Mouse (Mus musculus): ENCODE data around the gene Slc1a2. TPM values are rescaled to one million over a fixed set of nuclear protein-coding genes. Genes with fewer than 3 reads are reported as not detected.

The Slc1a2 gene
- polyA plus RNA-seq, 1 experiment: 1.6 TPM

GRCm38 (mm10) chr2:102677400-102677799 lies 18.9 kb downstream of the Slc1a2 start:
- no peaks in the 10 kb centered on the region for H3K4me1 ChIP-seq (ENCODE audit: control insufficient read depth, insufficient read depth, low read length)
- WGBS: 65% methylated on average over 6 of the region's 6 CpGs
- no peak overlapping the region for H3K4me3 ChIP-seq (ENCODE audit: insufficient read depth, low read depth, low read length)
- H3K27ac ChIP-seq (ENCODE audit: insufficient read depth, low read depth, low read length): no peak overlapping the region
- no peaks in the 10 kb centered on the region for H3K27me3 ChIP-seq (replicated peaks; ENCODE audit: control insufficient read depth, insufficient read depth, low read length)
- TF ChIP-seq CTCF (conservative IDR thresholded peaks at IDR 0.05; ENCODE audit: insufficient read depth, insufficient read length, low read depth, low read length): no peak
- DNase-seq: no peak
- H3K36me3 ChIP-seq (ENCODE audit: control insufficient read depth, insufficient read depth, low read length): no peaks in the 10 kb centered on the region

DNA sequence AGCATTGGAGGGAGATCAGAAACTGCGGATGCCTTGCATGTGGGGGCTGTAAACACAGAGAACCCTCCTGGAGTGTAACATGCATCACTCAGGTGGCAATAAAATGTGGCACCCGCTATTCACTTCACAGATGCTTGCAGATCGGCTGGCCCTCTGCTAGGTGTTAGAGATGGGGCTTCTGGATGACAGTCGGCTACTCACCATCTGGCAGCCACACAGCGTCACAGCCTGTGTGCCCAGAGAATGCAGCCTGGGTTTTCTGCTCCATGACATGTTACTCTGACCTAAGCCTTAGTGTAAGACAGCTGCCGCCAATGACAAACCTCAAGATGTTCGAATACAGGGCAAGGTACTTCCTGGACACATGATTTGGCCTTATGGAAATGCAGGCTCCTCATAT lies 22.9 kb downstream of the Slc1a2 start:
- 53% methylated on average over 7 of the region's 7 CpGs for WGBS
- TF ChIP-seq POLR2A (IDR thresholded peaks at IDR 0.05; ENCODE audit: low read depth, low read length): no peak
- TF ChIP-seq CTCF (conservative IDR thresholded peaks at IDR 0.05; ENCODE audit: insufficient read depth, insufficient read length, low read depth, low read length): no peak
- DNase-seq: no peak
- H3K36me3 ChIP-seq (ENCODE audit: control insufficient read depth, insufficient read depth, low read length): no peaks in the 10 kb centered on the region
- H3K27me3 ChIP-seq (replicated peaks; ENCODE audit: control insufficient read depth, insufficient read depth, low read length): no peaks in the 10 kb centered on the region
- H3K27ac ChIP-seq (ENCODE audit: insufficient read depth, low read depth, low read length): no peak overlapping the region
- no peaks in the 10 kb centered on the region for H3K4me1 ChIP-seq (ENCODE audit: control insufficient read depth, insufficient read depth, low read length)
- no peak overlapping the region for H3K4me3 ChIP-seq (ENCODE audit: insufficient read depth, low read depth, low read length)

DNA sequence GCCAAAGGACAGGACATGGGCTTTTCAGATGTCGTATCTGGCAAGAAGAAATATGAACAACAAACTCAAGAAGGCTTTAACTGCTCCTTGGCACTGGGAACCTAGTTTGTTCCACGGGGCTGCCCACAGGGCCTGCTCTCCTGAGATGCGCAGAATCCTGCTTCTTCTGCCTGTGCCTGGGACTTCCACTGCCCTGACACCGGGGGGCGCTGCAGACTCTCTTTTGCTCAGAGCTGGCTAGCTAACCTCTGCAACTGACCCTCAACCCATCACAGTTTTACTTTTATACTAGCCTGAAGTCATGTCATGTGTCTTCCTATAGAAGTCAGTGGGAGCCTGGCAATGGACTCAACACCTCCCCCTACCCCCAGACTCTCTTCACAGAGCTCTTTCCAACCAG lies 23.7 kb downstream of the Slc1a2 start:
- Histone ChIP-seq H3K4me3 (ENCODE audit: insufficient read depth, low read depth, low read length) (no peak overlapping the region), H3K4me1 (ENCODE audit: control insufficient read depth, insufficient read depth, low read length) (no peaks in the 10 kb centered on the region), H3K27me3 (replicated peaks; ENCODE audit: control insufficient read depth, insufficient read depth, low read length) (no peaks in the 10 kb centered on the region), H3K27ac (ENCODE audit: insufficient read depth, low read depth, low read length) (no peak overlapping the region), H3K36me3 (ENCODE audit: control insufficient read depth, insufficient read depth, low read length) (no peaks in the 10 kb centered on the region)
- 50% methylated on average over 5 of the region's 5 CpGs for WGBS
- TF ChIP-seq POLR2A (IDR thresholded peaks at IDR 0.05; ENCODE audit: low read depth, low read length) (no peak), CTCF (conservative IDR thresholded peaks at IDR 0.05; ENCODE audit: insufficient read depth, insufficient read length, low read depth, low read length) (peak; percentile 64)
- peak; percentile 28 for DNase-seq

DNA sequence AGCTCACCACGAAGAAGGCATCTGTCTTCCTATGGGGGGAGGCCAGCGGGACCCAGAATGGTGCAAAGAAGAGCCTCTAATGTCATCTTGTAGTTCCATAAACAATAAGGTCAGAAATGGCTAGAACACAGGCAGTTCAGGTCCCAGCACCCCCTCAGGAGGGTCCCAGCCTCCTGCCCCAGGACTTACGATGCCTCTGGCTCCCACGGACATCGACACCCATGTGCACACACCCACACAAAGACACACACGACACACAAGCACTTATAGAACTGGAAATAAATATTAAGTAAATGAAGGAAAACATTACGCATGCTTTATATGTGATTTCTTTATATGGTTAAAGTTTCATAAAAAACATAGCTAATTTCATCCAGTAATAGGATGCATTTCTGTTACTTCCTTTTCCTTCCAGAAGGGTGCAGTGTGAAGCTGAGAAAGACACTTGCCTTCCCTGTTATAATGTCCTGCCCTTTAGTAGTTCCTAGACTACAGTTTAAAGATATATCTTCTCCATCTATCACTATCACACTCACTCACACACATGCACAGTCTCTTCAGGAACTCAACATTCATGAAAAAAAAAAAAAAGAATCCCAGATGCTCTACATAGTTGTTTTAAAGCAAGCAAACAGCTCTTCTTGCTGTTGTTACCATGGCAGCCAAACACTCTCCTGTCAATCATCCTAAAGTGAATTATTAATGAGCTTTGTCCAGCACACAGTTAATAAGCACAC lies 27.1 kb downstream of the Slc1a2 start:
- H3K4me1 ChIP-seq (ENCODE audit: control insufficient read depth, insufficient read depth, low read length): no peaks in the 10 kb centered on the region
- no peaks in the 10 kb centered on the region for H3K27me3 ChIP-seq (replicated peaks; ENCODE audit: control insufficient read depth, insufficient read depth, low read length)
- no peaks in the 10 kb centered on the region for H3K36me3 ChIP-seq (ENCODE audit: control insufficient read depth, insufficient read depth, low read length)
- peak; percentile 58 for DNase-seq
- no peak overlapping the region; the same call in 1 of the 2 replicates for H3K27ac ChIP-seq (ENCODE audit: insufficient read depth, low read depth, low read length)
- TF ChIP-seq POLR2A (IDR thresholded peaks at IDR 0.05; ENCODE audit: low read depth, low read length): no peak
- TF ChIP-seq CTCF (conservative IDR thresholded peaks at IDR 0.05; ENCODE audit: insufficient read depth, insufficient read length, low read depth, low read length): no peak
- peak overlapping the region; percentile 42; the same call in 1 of the 2 replicates for H3K4me3 ChIP-seq (ENCODE audit: insufficient read depth, low read depth, low read length)
- 81% methylated on average over 7 of the region's 7 CpGs for WGBS

- Histone ChIP-seq H3K27ac (ENCODE audit: insufficient read depth, low read depth, low read length) (peak overlapping the region; percentile 26; the same call in 1 of the 2 replicates), H3K36me3 (ENCODE audit: control insufficient read depth, insufficient read depth, low read length) (no peaks in the 10 kb centered on the region), H3K27me3 (replicated peaks; ENCODE audit: control insufficient read depth, insufficient read depth, low read length) (no peaks in the 10 kb centered on the region), H3K4me3 (ENCODE audit: insufficient read depth, low read depth, low read length) (peak overlapping the region; percentile 42), H3K4me1 (ENCODE audit: control insufficient read depth, insufficient read depth, low read length) (no peaks in the 10 kb centered on the region)
- no peak for DNase-seq
- whole genome bisulfite sequencing: 36% methylated on average over 9 of the region's 9 CpGs
- TF ChIP-seq CTCF (conservative IDR thresholded peaks at IDR 0.05; ENCODE audit: insufficient read depth, insufficient read length, low read depth, low read length) (no peak), POLR2A (IDR thresholded peaks at IDR 0.05; ENCODE audit: low read depth, low read length) (no peak)
Measured at GRCm38 (mm10) chr2:102686108-102686450, 27.6 kb downstream of the Slc1a2 start.

DNA sequence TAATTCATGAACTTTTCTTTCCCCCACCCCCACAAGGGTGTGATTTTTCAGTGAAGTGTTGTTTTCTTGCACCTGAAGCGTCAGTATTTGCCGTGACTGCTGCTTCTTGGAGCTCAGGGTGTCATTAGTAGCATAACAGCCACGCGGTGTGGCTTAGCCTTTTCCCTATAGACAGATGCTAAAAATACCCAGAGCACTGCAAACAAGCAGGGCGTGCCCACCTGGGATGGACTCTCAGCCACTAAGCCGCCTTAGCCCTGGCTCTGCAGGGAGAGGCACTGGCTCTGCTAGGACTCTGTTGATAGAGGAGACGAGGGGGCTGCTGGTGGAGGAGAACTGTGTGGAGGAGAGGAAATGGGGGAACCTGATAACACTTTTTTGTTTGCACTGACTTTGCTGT lies 35.1 kb downstream of the Slc1a2 start:
- H3K4me3 ChIP-seq (ENCODE audit: insufficient read depth, low read depth, low read length): no peak overlapping the region
- H3K27me3 ChIP-seq (replicated peaks; ENCODE audit: control insufficient read depth, insufficient read depth, low read length): no peaks in the 10 kb centered on the region
- H3K36me3 ChIP-seq (ENCODE audit: control insufficient read depth, insufficient read depth, low read length): no peaks in the 10 kb centered on the region
- H3K27ac ChIP-seq (ENCODE audit: insufficient read depth, low read depth, low read length): no peak overlapping the region
- TF ChIP-seq POLR2A (IDR thresholded peaks at IDR 0.05; ENCODE audit: low read depth, low read length) (no peak), CTCF (conservative IDR thresholded peaks at IDR 0.05; ENCODE audit: insufficient read depth, insufficient read length, low read depth, low read length) (no peak)
- H3K4me1 ChIP-seq (ENCODE audit: control insufficient read depth, insufficient read depth, low read length): no peaks in the 10 kb centered on the region
- 70% methylated on average over 7 of the region's 7 CpGs for WGBS
- no peak for DNase-seq

- no peaks in the 10 kb centered on the region for H3K36me3 ChIP-seq (ENCODE audit: control insufficient read depth, insufficient read depth, low read length)
- no peak for DNase-seq
- no peak overlapping the region for H3K27ac ChIP-seq (ENCODE audit: insufficient read depth, low read depth, low read length)
- 77% methylated on average over 4 of the region's 4 CpGs for WGBS
- no peak overlapping the region for H3K4me3 ChIP-seq (ENCODE audit: insufficient read depth, low read depth, low read length)
- no peaks in the 10 kb centered on the region for H3K4me1 ChIP-seq (ENCODE audit: control insufficient read depth, insufficient read depth, low read length)
- H3K27me3 ChIP-seq (replicated peaks; ENCODE audit: control insufficient read depth, insufficient read depth, low read length): no peaks in the 10 kb centered on the region
- TF ChIP-seq CTCF (conservative IDR thresholded peaks at IDR 0.05; ENCODE audit: insufficient read depth, insufficient read length, low read depth, low read length): no peak
- TF ChIP-seq POLR2A (IDR thresholded peaks at IDR 0.05; ENCODE audit: low read depth, low read length): no peak
Measured at GRCm38 (mm10) chr2:102694750-102695149, 36.3 kb downstream of the Slc1a2 start.
